Mouse (Mus musculus) embryonic facial prominence, embryonic 14.5 days (tissue): ENCODE measurements around the gene Wdr18. TPM values are rescaled to one million over a fixed set of nuclear protein-coding genes. Genes with fewer than 3 reads are reported as not detected.

Experiments used
- ATAC-seq: fragments of 200-750 bp; cut with Nextera tagmentation; 2 replicates; pipeline ENCODE4 v1.8.0; 2017; ENCODE audit warnings: low read depth, moderate number of reproducible peaks, moderate TSS enrichment
- DNase-seq: peaks from one replicate; pipeline ENCODE4 v3.0.0-alpha.2; 2015; ENCODE audit warnings: low spot score
- H3K27ac ChIP-seq: fragments of 300-500 bp; sonication (generic); replicated peaks from 2 replicates; pipeline ENCODE4 v1.5.1; 2014; ENCODE audit warnings: low read depth, mild to moderate bottlenecking, low read length, moderate library complexity
- H3K27me3 ChIP-seq: fragments of 300-500 bp; sonication (generic); replicated peaks from 2 replicates; pipeline ENCODE4 v1.6.1; 2014; ENCODE audit warnings: low read length; ENCODE audit not compliant: control insufficient read depth, insufficient read depth
- H3K36me3 ChIP-seq: fragments of 300-500 bp; sonication (generic); 2 replicates; pipeline ENCODE4 v1.6.1; 2014; ENCODE audit warnings: low read length, mixed read lengths; ENCODE audit not compliant: control insufficient read depth, insufficient read depth
- H3K4me1 ChIP-seq: fragments of 300-500 bp; sonication (generic); 2 replicates; pipeline ENCODE4 v1.6.1; 2014; ENCODE audit warnings: antibody characterized with exemption, low read length; ENCODE audit not compliant: control insufficient read depth, insufficient read depth
- H3K4me2 ChIP-seq: fragments of 300-500 bp; sonication (generic); 2 replicates; pipeline ENCODE4 v1.6.1; 2014; ENCODE audit warnings: low read depth, mild to moderate bottlenecking, low read length, moderate library complexity, mixed read lengths
- H3K4me3 ChIP-seq: fragments of 300-500 bp; sonication (generic); 2 replicates; pipeline ENCODE4 v1.5.1; 2014; ENCODE audit warnings: low read depth, mild to moderate bottlenecking, low read length
- H3K9ac ChIP-seq: fragments of 300-500 bp; sonication (generic); 2 replicates; pipeline ENCODE4 v1.6.1; 2014; ENCODE audit warnings: low read depth, mild to moderate bottlenecking, low read length, moderate library complexity, mixed read lengths
- H3K9me3 ChIP-seq: fragments of 300-500 bp; sonication (generic); 2 replicates; pipeline ENCODE4 v1.6.1; 2016; ENCODE audit warnings: low read length; ENCODE audit not compliant: control insufficient read depth
- WGBS: fragments of 180-500 bp; shearing (Covaris S2); extraction: QIAGEN DNeasy Blood & Tissue Kit; methylation state at CpG from one replicate; pipeline ENCODE4 v1.1.7; 2014; 5-methylcytosine and 5-hydroxymethylcytosine counted together
- polyA plus RNA-seq: library from polyadenylated mRNA; unstranded; fragments of >200 nt; fragmentation: Nextera tagmentation; extraction: Ambion mirVana; gene quantifications from 2 replicates; pipeline ENCODE4 v1.2.1, GENCODE M21; 2014

Gene Wdr18
- polyA plus RNA-seq, 1 experiment from 2014 or later = 97.4 TPM

- peak within 1 kb of the TSS; percentile 87 for H3K9ac ChIP-seq
- H3K9me3 ChIP-seq = no peaks in the 10 kb centered on the region
- H3K4me1 ChIP-seq = peaks cover 36% of the 10 kb centered on the region
- H3K27ac ChIP-seq = peak within 1 kb of the TSS; percentile 99
- H3K27me3 ChIP-seq = no peaks in the 10 kb centered on the region
- DNase-seq = peak; percentile 95
- H3K4me2 ChIP-seq = peak within 1 kb of the TSS; percentile 97
- 1% methylated on average over 19 of the region's 49 CpGs for WGBS
- H3K36me3 ChIP-seq = peaks cover 5% of the 10 kb centered on the region
- H3K4me3 ChIP-seq = peak within 1 kb of the TSS; percentile 74
- peak; percentile 79 for ATAC-seq
Measured at GRCm38 (mm10) chr10:79984195-79984816, 24.4 kb downstream of the Wdr18 start, which contains the start of gene Tmem259. TSS of gene Tmem259 (minus strand) at chr10:79984330.

- peak overlapping the region; percentile 87 for H3K9ac ChIP-seq
- H3K36me3 ChIP-seq = peaks cover 3% of the 10 kb centered on the region; the same call in 1 of the 2 replicates
- peak overlapping the region; percentile 99 for H3K27ac ChIP-seq
- ATAC-seq = peak; percentile 93
- H3K4me2 ChIP-seq = peak overlapping the region; percentile 97
- peaks cover 42% of the 10 kb centered on the region for H3K4me1 ChIP-seq
- no peaks in the 10 kb centered on the region for H3K9me3 ChIP-seq
- DNase-seq = peak; percentile 100
- WGBS = under 1% methylated on average over 22 of the region's 22 CpGs
- H3K4me3 ChIP-seq = peak overlapping the region; percentile 74
- H3K27me3 ChIP-seq = no peaks in the 10 kb centered on the region
Measured at GRCm38 (mm10) chr10:79984871-79985270, 24.9 kb downstream of the Wdr18 start.

GRCm38 (mm10) chr10:79985334-79986231 is 25.6 kb downstream of the Wdr18 start:
- Histone ChIP-seq H3K4me1 (peaks cover 43% of the 10 kb centered on the region), H3K27ac (peak overlapping the region; percentile 99)
- WGBS = 2% methylated on average over 35 of the region's 35 CpGs

GRCm38 (mm10) chr10:79986232-79986878 is 26.4 kb downstream of the Wdr18 start:
- Histone ChIP-seq H3K4me1 (peaks cover 43% of the 10 kb centered on the region), H3K9ac (peak overlapping the region; percentile 87), H3K4me3 (peak overlapping the region; percentile 74), H3K9me3 (0 out of 2 replicates have a peak, but pooled peaks cover 1% of the 10 kb centered on the region), H3K4me2 (peak overlapping the region; percentile 97), H3K27me3 (no peaks in the 10 kb centered on the region), H3K36me3 (peaks cover 6% of the 10 kb centered on the region), H3K27ac (peak overlapping the region; percentile 99)
- WGBS = 35% methylated on average over 6 of the region's 6 CpGs
- ATAC-seq (no peak), DNase-seq (no peak)

More at GRCm38 (mm10) chr10:79985334-79986231, 25.6 kb downstream of the Wdr18 start:
- Histone ChIP-seq H3K4me2 (peak overlapping the region; percentile 97), H3K36me3 (peaks cover 2% of the 10 kb centered on the region; the same call in 1 of the 2 replicates), H3K27me3 (no peaks in the 10 kb centered on the region), H3K4me3 (peak overlapping the region; percentile 74), H3K9me3 (no peaks in the 10 kb centered on the region), H3K9ac (peak overlapping the region; percentile 87)
- ATAC-seq (no peak), DNase-seq (peak; percentile 63)

GRCm38 (mm10) chr10:79986963-79987362 is 27.0 kb downstream of the Wdr18 start:
- ATAC-seq (no peak), DNase-seq (peak; percentile 85)
- 4% methylated on average over 11 of the region's 11 CpGs for WGBS
- H3K9me3 ChIP-seq = 0 out of 2 replicates have a peak, but pooled peaks cover 5% of the 10 kb centered on the region
- H3K4me2 ChIP-seq = peak overlapping the region; percentile 97
- peak overlapping the region; percentile 8 for H3K4me3 ChIP-seq
- peak overlapping the region; percentile 99 for H3K27ac ChIP-seq
- H3K4me1 ChIP-seq = peaks cover 43% of the 10 kb centered on the region
- H3K9ac ChIP-seq = peak overlapping the region; percentile 86; the same call in 1 of the 2 replicates
- H3K27me3 ChIP-seq = no peaks in the 10 kb centered on the region
- H3K36me3 ChIP-seq = peaks cover 13% of the 10 kb centered on the region

- Histone ChIP-seq H3K4me2 (peak overlapping the region; percentile 97), H3K9ac (peak overlapping the region; percentile 86), H3K36me3 (peaks cover 22% of the 10 kb centered on the region), H3K27ac (peak overlapping the region; percentile 99), H3K9me3 (0 out of 2 replicates have a peak, but pooled peaks cover 5% of the 10 kb centered on the region), H3K27me3 (no peaks in the 10 kb centered on the region), H3K4me3 (peak overlapping the region; percentile 82), H3K4me1 (peaks cover 40% of the 10 kb centered on the region)
- 8% methylated on average over 19 of the region's 27 CpGs for WGBS
- ATAC-seq (no peak), DNase-seq (no peak)
Measured at GRCm38 (mm10) chr10:79987771-79988505, 28.0 kb downstream of the Wdr18 start.

- H3K4me1 ChIP-seq = peaks cover 34% of the 10 kb centered on the region
Measured at GRCm38 (mm10) chr10:79988506-79989271, 28.7 kb downstream of the Wdr18 start, which contains the start of gene Cnn2. TSS of gene Cnn2 (plus strand) at chr10:79988584.

More at GRCm38 (mm10) chr10:79988506-79989271, 28.7 kb downstream of the Wdr18 start, which contains the start of gene Cnn2:
- WGBS = 1% methylated on average over 25 of the region's 59 CpGs
- Histone ChIP-seq H3K36me3 (peaks cover 30% of the 10 kb centered on the region), H3K9ac (peak within 1 kb of the TSS; percentile 86), H3K27me3 (no peaks in the 10 kb centered on the region), H3K4me2 (peak within 1 kb of the TSS; percentile 97), H3K9me3 (0 out of 2 replicates have a peak, but pooled peaks cover 5% of the 10 kb centered on the region), H3K27ac (peak within 1 kb of the TSS; percentile 99), H3K4me3 (peak within 1 kb of the TSS; percentile 82)
- DNase-seq (peak; percentile 92), ATAC-seq (peak; percentile 13; the same call in 1 of the 2 replicates)
